Mouse (Mus musculus) T-helper 17 cell (primary cell): Measurements from ENCODE around the gene Ptpn12.

Experiments used
- in situ Hi-C, 2 experiments: fragments of 300-600 bp; cut with MboI, MseI; formaldehyde crosslinking; loops; 1 replicate in 1 of 2; 2 replicates in 1 of 2; pipeline ENCODE4 v1.15.1; 2025; ENCODE audit warnings: high pct_unique_total_duplicates in 2 of 2

Gene Ptpn12

DNA sequence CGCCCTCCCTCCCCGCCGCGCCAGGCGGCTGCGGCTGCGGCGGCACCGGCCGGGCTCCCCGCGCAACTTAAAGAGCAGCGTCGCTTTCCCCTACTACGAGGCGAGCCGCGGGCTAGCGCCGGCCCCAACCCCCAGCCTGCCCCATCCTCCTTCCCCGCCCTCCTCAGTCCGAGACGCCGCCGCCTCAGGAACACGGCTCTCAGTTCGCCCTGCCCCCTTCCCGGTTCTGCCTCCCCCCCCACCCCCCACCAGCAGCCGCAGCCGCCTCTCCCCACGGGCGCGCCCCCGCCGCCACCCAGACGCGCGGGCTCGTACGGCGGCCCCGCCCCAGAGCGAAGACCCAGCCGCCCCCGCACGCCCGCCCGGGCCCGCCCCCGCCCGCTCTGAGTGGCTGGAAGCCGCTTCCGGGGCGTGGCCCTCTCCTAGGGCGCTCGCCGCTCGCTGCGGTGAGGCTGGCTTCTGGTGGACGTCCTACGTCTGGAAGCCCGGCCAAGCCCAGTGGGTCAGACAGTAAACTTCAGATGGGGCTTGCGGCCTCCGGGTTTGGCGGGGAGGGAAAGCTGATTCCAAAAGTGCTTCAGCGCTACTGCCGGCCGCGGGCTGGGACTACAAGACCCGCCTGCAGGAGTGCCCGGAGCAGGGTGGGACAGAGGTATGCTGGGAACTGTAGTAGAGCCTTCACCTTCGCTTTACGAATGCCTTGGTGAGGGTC lies at the start of gene Ptpn12:
Gene Ptpn12, minus strand, starts transcription at position 92 of the 712 bp plus-strand sequence.
- in situ Hi-C loops = loop anchor here (10.0 kb wide), 2 partner anchors 101 to 369 kb away; partner anchors contain the start of genes Ccdc146 (in 1 of the 2), Fam185a (in 1 of the 2) and Rsbn1l (in 1 of the 2)

GRCm38 (mm10) chr5:21091179-21091578 lies 35.5 kb upstream of the Ptpn12 start:
- in situ Hi-C loops = no loop called here

DNA sequence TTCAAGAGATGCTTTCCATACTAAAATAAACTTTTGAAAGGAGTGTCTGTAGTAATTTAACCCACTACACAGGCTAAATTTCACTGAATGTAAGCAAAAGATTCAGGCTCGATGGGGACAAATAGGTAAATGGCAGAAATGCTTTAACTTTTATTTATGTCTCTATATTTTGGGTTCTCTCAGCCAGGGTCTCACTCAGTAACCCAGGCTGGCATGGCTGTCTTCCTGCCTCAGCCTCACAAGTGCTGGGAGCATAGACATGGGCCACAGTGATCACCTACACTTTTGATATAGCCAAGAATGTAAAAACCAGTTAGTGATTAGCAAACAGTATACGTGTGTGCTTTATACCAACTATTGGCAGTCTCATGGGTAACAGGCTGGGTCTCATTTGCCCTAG lies 1.5 kb upstream of the Ptpn12 start:
- in situ Hi-C loops = loop anchor here (10.0 kb wide), 2 partner anchors 102 to 368 kb away; partner anchors contain the start of genes Ccdc146 (in 1 of the 2), Fam185a (in 1 of the 2) and Rsbn1l (in 1 of the 2)

DNA sequence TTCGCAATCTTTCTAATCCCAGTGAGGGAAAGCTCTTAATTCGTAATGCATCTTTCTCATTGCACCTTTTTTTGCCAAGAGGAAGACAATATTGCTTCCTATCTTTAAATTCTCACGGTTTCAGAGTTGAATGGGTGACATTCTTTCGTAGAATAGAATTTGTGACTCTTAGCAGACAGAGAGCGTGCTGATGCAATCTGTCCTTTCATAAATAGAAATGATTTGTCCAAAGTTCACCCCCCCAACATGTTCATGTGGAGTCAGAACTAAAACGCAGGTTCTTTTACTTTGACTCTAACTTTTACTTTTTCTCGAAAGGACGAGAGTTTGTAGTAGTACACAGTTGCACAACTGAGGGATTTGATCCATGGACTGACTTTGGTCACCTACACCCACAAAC lies 884 bp upstream of the Ptpn12 start:
- in situ Hi-C loops = loop anchor here (10.0 kb wide), 2 partner anchors 102 to 368 kb away; partner anchors contain the start of genes Ccdc146 (in 1 of the 2), Fam185a (in 1 of the 2) and Rsbn1l (in 1 of the 2)

GRCm38 (mm10) chr5:21055071-21055819 lies 466 bp downstream of the Ptpn12 start:
- in situ Hi-C loops = loop anchor here (10.0 kb wide), 2 partner anchors 100 to 370 kb away; partner anchors contain the start of genes Ccdc146 (in 1 of the 2), Fam185a (in 1 of the 2) and Rsbn1l (in 1 of the 2)

DNA sequence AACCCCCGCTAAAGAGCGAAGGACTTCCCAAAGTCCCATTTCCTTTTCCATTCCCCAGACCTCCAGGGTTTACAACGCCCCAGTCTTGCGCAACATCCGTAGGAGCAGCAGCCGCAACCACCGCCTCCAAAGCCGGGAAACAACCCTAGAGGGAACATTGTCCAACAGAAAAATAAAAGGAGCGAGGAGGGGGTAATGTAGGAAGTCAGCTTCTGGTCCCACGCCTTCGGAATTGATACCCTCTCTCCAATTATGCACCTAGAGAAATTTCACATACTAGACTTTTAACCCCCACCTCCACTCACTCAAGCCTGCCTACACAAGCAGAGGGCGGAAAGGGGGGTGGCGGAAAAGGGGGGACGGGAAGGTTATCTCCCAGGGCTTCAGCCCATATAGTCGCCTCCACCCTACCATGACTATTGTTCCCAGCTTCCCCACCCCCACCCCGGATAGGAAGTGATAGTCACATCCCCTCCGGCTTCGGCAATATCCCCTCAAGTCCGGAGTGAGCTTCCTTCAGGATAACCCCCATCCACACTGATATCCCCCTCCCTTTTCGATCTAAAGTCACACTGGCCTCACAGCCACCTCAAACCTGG lies 1.1 kb downstream of the Ptpn12 start:
- in situ Hi-C loops = loop anchor here (10.0 kb wide), 2 partner anchors 100 to 370 kb away; partner anchors contain the start of genes Ccdc146 (in 1 of the 2), Fam185a (in 1 of the 2) and Rsbn1l (in 1 of the 2)

- in situ Hi-C loops = loop anchor here (10.0 kb wide), 2 partner anchors 99 to 371 kb away; partner anchors contain the start of genes Ccdc146 (in 1 of the 2), Fam185a (in 1 of the 2) and Rsbn1l (in 1 of the 2)
These were observed 2.0 kb downstream of the Ptpn12 start for GRCm38 (mm10) chr5:21053571-21054307.

- in situ Hi-C loops = loop anchor here (10.0 kb wide), 2 partner anchors 98 to 372 kb away; partner anchors contain the start of genes Ccdc146 (in 1 of the 2), Fam185a (in 1 of the 2) and Rsbn1l (in 1 of the 2)
These were observed 3.2 kb downstream of the Ptpn12 start for GRCm38 (mm10) chr5:21052521-21052920.

DNA sequence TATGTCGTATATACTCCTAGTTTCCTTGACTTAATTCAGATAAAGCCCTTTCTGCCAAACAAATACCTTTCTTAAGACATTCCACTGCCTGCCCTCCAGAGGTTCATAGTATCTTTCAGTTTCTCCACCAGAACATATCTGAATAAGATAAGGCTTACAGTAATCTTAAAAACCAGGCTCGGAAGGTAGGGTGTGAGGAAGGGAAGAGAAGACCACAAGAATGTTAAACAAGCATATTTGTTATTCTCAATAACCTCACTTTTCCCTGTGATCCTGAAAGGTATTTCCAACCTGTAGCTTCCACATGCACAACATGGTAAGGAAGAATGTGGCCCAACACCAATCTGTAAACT lies 5.0 kb downstream of the Ptpn12 start:
- in situ Hi-C loops = loop anchor here (10.0 kb wide), 2 partner anchors 96 to 374 kb away; partner anchors contain the start of genes Ccdc146 (in 1 of the 2), Fam185a (in 1 of the 2) and Rsbn1l (in 1 of the 2)

GRCm38 (mm10) chr5:21050061-21050769 lies 5.5 kb downstream of the Ptpn12 start:
- in situ Hi-C loops = loop anchor here (10.0 kb wide), 2 partner anchors 95 to 375 kb away; partner anchors contain the start of genes Ccdc146 (in 1 of the 2), Fam185a (in 1 of the 2) and Rsbn1l (in 1 of the 2)

- in situ Hi-C loops = loop anchor here in 1 of 2 experiments (5.0 kb wide), 1 partner anchor 107 kb away; no protein-coding TSS in a partner anchor
These were observed 6.7 kb downstream of the Ptpn12 start for GRCm38 (mm10) chr5:21049006-21049405.

GRCm38 (mm10) chr5:21047114-21047513 lies 8.6 kb downstream of the Ptpn12 start:
- in situ Hi-C loops = loop anchor here in 1 of 2 experiments (5.0 kb wide), 1 partner anchor 105 kb away; no protein-coding TSS in a partner anchor

DNA sequence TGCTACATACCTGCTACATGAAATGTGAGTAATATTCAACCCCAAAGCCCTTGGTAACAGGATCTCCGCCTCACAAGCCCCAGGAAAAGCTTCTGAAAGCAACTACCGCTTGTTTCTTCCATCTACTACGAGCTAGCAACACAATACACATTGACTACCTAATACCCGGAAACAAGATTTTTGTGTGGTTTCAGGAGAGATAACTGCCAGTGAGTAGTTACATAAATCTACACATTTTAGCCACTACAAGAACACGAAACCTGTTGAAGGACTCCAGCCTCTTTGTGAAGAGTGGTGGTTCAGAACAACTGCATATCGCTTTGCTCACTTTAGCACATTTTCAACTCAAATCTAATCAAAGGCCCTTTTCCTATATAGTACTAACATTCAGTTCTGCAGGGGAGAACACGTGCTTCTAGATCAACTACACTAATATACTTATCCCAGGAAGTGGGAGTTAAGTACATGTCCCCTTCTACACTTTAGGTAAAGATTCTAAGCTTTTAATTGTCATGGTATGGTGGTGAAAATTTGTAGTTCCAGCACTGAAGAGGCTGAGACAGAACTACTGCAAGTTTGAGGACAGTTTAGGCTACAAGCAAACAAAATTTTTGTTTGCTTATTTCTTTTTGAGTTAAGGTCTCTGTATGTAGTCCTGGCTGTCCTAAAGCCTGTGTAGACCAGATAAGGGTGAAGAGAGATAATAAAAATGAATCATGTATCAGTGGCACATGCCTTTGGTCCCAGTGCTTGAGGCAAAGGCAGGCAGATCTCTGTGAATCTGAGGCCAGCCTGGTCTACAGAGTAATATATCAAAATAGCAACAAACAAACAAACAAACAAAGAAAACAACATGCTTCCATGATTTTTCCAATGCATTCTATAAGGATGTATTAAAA lies 9.3 kb downstream of the Ptpn12 start:
- in situ Hi-C loops = loop anchor here in 1 of 2 experiments (5.0 kb wide), 1 partner anchor 104 kb away; no protein-coding TSS in a partner anchor

GRCm38 (mm10) chr5:21045462-21045861 lies 10.2 kb downstream of the Ptpn12 start:
- in situ Hi-C loops = loop anchor here in 1 of 2 experiments (5.0 kb wide), 1 partner anchor 103 kb away; no protein-coding TSS in a partner anchor

DNA sequence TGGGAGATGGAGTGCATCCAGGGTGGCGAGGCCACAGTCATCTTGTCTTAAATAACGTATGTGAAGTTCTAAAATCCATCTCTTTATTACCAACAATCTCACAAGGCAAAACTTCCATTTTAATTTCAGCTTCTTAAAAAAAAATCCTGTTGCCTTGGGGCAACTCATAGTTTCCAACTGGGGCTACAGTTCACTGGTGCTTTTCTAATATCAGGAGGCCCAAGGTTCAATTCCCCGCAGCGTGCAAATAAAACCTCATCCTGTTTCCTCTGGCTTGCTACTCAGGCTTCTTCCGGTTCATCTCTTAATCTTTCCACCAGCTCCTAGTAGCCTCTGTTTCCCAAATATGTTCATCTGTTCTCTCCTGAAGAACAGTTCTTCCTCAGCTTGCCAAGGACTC lies 17.6 kb downstream of the Ptpn12 start:
- in situ Hi-C loops = no loop called here

DNA sequence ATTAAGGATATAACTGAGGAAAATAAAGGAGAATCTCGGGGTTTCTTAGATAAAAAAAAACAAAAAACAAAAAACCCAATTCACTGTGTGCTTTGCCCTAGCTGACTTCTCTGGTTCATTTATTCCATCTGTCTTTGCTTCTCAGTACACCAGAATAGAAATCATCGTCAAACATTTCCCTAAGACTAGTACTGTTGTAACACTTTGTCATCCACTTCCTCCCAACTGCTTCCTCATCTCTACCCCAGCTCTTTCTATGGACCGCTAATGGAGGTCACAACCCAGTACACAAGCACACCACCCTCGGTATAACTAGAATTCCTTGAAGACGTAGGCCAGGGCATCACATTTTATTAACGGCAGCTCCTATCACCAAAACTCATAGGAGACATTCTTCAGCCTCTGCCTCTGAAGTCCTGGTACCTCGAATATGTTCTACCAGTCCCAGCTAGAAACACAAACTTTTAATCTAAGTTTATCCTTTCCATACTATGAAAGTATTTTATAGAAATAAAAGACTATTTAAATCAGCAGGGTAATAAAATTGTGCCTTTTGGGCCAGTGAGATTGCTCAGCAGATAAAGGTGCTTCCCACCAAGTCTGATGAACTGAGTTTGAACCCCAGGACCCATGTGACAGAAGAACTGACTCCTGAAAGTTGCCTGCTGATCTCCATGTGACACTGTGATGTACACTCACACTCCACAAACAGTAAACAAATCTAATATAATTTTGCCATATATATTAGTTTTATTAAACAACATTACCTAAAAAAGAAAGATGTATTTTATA lies 19.8 kb downstream of the Ptpn12 start:
- in situ Hi-C loops = no loop called here

DNA sequence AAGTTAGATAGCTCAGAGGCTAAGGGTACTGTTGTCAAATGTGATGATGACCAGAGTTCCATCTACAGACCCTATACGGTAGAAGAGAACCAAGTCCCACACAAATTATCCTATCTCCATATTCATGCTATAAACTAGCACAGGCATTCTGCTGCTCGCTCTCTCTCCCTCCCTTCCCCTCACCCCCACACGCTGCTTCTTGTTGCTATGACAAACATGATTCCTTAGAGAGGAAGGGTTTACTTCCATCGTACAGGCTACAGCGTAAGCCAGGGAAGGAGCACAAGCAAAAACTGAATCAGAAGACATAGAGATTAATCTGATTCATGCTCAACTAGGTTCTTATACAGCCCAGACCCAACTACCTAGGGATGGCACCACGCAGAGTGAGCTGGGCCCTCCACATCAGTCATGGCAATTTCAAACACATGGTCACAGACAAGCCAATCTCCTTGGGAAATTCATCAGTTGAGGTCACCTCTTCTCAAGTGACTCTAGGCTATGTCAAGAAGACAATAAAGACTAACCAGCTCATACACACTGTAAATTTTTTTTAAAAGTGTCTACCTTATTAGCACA lies 21.2 kb downstream of the Ptpn12 start:
- in situ Hi-C loops = no loop called here
